Mouse (Mus musculus): ENCODE measurements around the gene Hs1bp3. TPM values are rescaled to one million over a fixed set of nuclear protein-coding genes. Genes with fewer than 3 reads are reported as not detected.

Hs1bp3 gene
- total RNA-seq, 2 experiments from 2014 or later = 10.2 to 10.4 TPM

DNA sequence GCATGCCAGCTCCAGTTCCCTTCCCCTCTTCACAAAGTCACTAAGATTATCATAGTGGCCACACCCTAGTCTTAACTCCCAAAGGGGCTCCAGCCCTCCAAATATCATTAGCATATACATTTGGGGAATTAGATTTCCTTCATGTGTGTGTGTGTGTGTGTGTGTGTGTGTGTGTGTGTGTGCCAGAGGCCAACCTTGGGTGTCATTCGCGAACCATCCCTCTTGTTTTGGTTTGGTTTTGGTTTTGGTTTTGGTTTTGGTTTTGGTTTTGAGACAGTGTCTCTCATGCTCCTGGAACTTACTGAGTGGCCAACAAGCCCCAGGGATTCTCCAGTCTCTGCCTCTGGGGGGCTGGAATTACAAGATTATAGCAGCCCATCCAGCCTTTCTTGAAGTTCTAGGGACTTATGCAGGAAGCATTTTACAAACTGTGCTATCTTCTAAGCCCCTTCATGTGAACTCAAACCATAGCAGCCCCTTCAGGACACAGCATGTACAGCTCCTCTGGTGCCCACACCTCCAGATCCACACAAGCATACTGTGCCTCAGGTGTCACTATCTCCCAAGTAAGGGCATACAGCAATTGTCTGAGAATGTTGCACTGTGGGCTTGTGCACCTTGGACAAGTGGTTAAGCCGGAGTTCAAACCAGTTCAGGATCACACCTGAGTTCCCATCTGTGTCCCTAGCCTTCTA, 46.3 kb downstream of the Hs1bp3 start:
- no peak for DNase-seq (ENCODE audit: low spot score in 2 of 2)

DNA sequence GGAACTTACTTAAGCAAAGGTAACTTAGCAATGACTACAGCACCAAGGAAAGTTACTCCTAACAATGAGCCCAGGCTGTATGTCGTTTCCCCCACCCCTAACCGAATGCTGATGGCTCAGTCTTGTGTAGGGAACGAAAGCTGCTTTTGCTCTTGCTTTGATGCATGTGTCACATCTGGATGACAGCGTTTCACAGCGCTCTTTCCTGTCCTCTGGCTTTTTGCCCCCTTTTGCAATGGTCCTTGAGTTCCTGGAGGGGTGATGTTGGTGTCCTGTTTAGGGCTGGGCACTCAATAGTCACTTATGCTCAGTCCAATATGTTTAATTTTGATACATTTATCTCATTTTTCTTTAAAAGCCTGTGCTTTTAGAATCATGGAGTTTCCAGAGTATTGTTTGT, 48.6 kb downstream of the Hs1bp3 start:
- no peak for DNase-seq (ENCODE audit: low spot score in 2 of 2)

DNA sequence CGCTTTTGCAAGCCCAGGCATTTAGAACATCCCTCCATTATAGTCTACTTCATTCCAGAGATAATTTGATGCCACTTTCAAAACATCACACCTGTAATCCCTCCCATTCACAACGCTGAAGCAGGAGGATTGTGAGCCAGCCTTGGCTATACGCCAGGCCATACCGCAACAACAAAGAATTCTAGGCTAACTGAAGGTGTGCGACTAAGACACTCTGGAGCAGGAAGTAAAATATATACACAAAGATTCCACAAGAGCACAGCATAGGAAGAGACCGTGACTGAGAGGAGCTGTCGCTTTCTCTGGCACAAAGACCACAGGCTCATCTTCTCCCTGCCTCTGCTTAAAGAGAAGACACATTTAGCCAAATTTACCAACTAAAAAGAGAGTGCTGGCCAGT, 49.2 kb downstream of the Hs1bp3 start:
- no peak for DNase-seq (ENCODE audit: low spot score in 2 of 2)

DNA sequence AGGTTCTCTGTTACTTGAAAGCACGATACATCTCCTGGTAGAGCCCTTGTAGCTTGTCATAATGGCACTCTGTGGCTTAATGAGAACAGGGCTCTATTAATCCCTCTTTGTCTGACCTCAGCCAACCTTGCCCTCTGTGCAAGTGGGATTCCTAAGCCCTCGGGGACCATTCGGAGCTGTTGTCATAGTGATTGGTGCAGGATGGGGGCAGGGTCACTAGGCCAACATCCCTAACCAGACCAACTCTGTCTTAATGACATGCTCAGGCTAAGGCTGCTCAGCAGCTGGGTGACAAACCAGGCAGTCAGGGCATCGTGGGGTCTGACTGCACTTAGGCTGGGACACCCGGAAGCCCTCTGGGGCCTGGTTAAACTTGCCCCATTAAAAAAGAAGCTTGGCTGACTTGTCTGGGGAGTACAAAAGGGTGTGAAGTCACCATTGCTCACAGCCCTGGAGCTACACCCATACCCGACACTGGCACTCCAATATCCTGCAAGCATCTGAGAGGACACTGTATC, 51.1 kb downstream of the Hs1bp3 start:
- no peak for DNase-seq (ENCODE audit: low spot score in 2 of 2)

DNA sequence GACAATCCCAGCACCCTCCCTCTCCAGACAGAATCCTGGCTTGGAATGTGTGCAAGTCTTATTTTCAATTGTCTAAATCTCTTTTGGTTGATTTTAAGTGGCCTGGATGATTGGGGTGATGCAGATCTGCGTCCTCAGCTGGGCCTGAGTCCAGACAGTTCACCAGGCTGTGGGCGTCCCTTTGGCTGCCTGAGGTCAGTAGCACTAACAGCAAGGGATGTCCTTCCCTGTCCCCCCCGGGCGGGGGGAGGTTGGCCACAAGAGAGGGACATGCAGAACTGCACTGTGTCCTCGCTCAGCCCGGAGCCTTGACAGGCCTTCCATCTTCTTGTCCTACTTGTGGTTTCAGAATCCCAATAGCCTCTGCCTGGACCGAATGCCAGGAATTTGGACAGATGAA, 52.1 kb downstream of the Hs1bp3 start:
- no peak for DNase-seq (ENCODE audit: low spot score in 2 of 2)

DNA sequence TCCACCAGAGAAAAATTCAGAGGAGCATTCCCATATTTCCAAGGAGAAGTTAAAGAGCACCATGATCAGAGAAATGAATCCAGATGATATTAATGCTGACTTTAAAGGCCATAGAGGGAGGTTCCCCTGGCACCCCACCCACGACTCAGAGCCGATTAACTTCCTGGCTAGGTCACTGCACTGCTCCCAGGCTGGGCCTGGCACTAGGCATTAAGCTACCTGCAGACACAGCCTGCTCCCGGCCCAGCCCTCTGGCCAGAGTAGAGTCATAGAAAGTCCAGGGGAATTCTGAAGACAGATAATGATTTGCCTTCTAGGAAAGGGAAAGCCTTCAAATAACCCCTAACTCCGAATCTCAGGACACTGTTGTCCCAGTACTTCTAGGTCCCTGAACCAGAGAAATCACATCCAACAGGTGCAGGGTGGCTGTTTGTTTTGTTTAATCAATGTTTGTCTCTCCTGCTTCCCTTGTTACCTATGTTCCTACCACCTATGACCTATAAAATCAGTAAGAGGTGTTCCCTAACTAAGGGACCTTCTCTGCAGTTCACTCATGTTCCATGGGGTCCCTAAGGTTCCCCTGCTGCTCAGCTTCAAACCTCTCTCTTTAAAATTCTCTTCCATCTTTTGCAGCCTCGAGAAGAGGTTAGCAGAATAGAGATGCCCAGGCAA, 52.8 kb downstream of the Hs1bp3 start:
- no peak for DNase-seq (ENCODE audit: low spot score in 2 of 2)

DNA sequence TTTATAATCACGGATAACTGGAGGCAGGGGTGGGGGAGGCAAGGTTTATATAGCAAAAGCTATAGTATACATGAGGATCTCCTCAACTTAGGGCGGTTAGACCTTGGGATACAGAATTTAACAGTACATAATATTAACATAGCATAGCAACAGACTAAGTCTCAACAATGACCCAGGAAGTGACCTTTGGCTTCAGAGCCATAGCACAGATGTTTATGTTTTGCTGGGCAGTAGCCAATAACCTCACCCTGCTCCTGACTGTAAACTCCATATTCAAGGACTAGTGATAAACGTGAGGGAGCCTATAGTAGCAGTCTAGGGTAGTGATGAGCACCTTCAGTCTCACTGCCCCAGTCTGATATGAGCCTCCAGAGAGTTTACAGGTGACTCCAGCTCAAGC, 53.5 kb downstream of the Hs1bp3 start:
- DNase-seq (ENCODE audit: low spot score in 2 of 2) = no peak

DNA sequence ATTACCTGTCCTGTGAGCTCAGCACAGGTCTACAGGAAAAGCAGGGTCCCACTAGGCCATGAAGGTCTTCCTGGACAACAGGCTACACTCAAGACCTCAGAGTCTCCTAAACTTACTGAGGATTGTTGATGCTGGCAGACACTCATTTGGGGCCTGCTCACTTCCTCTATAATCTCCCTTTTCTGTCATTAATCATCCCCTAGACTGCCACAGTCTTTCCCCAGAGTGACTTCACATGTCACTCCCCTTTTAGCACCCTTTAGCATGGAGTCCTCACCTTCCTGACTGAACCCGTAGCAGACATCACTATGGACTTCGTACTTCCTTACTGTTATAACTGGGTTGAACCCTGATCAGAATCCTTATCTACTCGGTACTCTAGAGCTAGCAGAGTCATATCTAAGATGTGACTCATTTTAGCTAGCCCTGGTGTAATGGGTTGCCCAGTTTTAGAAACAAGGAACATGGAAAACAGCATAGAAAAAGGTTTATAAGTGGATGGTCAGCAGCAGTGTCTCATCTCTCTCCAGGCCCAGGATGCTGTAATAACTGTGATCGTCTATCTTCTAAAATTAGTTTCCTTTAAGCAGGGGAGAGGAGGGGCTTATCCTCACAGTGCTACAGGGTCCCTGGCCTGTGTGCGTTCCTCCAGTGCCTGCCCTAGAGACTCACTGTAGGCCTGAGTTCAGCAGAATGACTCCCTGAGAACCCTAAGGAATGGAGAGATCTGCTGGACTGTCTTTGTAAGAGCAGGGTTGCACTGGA, 58.7 kb downstream of the Hs1bp3 start:
- DNase-seq (ENCODE audit: low spot score in 2 of 2) = no peak

DNA sequence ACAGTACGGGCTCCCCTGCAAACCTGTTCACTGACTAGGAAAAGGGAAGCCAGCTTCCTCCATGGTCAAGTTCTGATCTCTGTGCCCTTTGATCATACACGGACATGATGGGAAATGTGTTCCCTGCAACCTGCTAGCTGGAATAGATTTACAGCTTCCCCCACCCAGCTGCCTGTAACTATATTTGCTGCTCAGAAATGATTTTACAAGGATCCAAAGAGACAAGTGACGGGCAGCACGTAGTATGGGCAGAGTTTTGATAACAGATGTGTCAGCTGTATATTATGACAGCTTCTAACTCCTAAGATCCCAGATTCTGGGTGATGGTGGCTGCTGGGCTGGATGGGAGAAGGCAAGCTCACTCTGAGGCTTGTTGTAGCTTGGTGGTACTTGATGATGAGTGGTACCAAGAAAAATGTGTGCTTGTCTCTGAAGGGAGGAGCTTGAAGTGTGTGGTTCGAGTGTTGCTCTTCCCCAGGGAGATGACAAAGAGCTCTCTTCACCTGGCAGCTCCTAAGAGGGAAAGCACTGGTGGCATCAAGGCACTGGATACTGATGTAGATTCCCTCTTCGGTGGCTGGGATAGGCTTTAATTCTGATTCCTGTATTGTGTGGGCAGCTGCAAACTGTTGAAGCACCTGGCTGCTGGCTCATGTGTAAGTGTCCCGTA, 59.4 kb downstream of the Hs1bp3 start:
- DNase-seq (ENCODE audit: low spot score in 2 of 2) = no peak

DNA sequence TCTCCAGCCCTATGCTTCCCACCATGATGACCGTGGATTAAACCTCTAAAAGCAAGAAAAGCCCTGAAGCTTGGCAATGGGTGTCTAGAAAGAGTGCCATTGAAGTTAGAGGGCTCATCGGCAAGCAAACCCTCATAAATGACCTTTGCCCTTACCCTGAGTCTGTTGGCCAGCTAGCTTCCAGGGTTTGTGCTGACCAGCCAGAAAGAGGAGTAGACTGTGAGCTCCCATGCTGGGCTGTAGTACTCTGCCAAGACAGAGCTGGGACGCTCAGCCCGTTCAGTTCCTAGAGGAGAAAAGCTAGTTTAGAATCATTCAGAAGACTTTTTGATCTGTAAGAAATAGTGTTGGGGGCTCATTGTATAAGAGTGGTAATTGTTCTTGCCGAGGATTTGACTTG, 60.5 kb downstream of the Hs1bp3 start:
- DNase-seq (ENCODE audit: low spot score in 2 of 2) = no peak

DNA sequence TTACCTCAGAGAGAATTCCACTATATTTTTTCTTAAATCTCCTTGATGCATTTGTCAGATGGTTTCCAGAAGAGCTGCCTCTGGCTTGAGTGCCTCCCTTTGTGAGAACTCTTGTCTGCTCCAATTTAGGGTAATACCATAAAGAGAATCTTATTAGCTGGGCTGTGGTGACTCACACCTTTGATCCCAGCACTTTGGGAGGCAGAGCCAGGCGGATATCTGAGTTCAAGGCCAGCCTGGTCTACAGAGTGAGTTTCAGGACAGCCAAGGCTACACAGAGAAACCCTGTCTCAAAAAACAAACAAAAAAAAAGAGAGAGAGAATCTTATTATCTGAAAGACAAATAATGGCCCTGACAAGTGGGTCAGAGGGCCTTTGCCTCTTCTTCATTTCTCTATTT, 63.9 kb downstream of the Hs1bp3 start:
- DNase-seq (ENCODE audit: low spot score in 2 of 2) = no peak

DNA sequence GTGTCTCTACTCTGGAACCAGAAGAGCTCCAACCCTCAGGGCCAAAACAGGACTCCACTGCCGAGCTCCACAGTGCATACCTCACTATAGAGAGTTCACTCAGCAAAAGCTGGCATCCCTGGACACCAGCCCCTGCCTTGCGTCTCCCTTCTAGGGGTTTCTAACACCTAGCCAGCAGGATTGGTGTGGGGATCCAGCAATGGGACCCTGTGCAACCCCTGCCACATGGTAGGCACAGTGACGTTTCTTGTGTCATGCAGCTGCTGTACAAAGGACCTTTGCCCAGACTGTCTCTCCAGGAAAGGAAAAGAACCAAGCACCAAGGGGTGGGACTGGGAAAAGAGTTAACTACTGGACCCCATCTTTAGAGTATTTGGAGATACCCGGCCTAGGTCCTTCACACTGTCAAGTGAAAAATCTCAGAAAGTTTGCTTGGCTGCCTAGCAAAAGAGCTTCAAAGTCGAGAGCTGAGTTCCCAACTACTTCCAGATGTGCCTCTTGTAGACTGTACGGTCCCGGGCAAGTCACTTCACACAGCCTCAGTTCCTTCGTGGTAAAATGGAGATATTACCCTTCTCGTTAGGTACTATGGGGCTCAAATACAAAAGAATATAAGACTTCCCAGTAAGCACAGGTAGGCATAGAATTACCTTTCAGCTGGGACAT, 64.9 kb downstream of the Hs1bp3 start:
- DNase-seq (ENCODE audit: low spot score in 2 of 2) = no peak

DNA sequence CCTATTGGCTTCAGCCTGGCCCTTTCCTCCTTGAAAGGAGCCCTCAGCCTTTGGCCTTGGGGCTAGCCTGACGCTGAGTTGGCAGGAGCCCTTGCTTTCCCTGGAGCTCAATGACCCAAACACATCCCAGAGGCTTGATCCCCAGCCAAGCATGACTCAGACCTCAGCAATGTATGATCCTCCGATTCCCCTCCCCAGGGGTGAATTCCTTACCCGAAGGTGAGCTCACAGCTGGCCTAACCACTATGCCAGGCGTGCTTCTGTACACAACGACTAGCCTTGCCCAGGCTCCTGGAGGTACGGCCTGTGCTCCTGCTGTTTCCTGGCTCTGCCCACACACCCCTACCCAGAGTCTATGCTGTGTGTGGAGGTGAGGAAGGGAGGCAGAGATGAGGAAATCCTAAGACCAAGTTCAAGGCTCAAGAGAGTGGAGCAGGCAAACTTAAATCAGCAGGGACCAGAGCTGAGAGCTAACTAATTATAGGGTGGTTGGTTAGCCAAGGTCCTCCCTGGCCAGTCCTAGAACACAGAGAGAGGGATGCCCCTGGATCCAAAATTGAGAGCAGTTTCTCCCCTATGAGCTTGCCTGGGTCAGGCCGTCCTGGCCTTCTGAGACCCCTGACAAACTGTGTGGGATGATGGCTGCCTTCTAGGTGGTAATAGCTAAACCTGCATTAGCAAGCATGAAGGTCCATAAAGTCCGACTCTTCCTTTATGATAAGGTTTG, 66.7 kb downstream of the Hs1bp3 start:
- peak in 1 of 2 experiments; percentile 64 for DNase-seq (ENCODE audit: low spot score in 2 of 2)

DNA sequence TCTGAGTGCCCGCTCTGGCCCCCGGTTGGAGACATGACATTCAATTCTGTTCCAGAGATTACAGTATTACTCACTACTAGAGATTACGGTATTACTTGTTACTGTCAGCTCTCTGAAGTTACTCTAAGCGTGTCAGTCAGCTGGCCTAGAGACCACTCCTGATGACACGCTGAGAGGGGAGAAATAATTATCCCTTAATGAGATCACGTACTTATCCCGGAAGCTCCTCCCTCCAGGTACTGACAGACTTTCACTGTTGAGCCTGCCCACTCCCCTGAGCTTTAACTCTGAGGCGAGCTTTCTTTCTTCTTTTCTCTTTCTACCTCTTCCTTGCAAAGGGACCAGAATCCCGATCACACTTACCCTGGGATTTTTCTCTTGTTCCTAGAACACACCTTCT, 67.7 kb downstream of the Hs1bp3 start:
- no peak for DNase-seq (ENCODE audit: low spot score in 2 of 2)

DNA sequence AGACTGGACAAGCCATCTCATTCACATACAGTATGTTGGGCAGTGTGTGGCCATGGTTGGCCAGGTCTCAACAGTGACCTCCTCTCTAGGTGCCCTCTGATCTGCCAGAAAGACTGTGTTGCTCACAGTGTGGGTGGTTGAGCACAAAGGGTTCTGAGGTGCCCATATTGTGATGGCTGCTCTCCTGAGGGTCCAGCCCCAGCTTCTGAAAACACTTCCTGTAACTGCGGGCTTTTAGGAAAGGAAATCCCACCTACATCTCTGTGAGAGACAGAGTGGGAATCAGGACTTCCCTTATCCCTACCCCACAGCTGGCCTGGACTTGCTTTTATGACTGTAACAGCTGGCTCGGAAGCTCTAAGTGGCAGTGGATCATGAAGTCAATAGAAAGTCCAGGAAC, 68.7 kb downstream of the Hs1bp3 start:
- DNase-seq (ENCODE audit: low spot score in 2 of 2) = no peak

DNA sequence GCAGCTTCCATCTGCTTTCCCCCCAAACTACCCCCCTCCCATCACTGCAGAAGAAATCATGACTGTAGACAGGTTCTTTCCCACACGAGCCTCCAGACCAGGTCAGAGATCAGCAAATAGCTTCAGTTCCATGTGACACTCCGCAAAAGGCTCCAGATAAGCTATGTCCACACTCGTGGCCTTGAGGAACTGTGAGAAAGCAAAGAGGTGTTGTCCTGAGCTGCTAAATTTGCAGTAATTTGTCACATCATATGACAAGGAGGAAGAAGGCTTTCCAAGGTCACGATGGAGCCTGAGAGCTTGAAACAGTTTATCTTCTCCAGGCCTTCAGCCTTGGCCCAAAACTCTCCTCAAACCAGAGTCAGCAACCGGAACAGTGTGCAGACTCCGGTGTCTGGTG, 70.6 kb downstream of the Hs1bp3 start:
- no peak for DNase-seq (ENCODE audit: low spot score in 2 of 2)

DNA sequence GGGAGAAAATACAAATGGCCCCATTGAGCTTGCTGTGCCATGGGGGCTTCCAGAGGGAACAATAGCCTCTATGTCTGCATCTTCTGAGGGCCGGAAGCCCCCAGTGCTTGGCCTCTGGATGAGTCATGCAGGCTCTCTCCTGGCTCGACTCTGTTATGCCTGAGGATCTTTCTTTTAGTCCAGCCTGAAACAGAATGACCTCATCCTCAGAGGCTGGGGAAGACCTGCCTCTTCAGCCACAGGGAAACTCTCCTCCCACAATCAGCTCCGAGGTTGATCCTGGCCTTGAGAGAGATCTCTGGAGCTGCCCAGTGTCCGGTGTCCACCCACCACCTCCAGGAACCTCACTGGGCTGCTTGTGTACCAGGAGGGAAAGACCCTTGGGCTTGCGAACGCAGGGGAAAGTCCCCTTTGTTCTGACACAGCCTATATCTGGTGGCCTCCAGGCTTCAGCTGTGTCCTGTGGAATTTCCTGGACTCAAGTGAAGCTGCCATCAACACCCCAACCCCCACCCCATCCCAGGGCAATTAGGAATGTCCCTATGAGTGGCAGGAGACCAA, 73.3 kb downstream of the Hs1bp3 start:
- DNase-seq (ENCODE audit: low spot score in 2 of 2) = peak in 1 of 2 experiments; percentile 46

DNA sequence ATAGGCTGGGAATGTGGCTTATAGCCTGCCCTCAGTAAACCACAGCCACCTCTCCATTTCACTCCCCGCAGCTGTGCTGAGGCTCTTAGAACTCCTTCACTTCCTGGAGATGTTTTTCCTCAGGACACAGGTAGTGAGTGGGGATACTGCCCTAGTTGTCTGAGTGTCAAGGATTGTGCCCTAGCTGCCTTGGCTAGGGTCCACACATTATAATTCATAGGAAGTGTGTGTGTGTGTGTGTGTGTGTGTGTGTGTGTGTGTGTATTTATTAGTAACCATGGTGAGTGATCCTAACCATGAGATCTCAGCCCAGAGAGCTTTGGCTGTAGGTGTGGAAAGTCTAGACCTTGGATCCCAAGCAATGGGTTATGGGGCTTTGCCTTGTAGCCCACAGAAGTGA, 74.0 kb downstream of the Hs1bp3 start:
- no peak for DNase-seq (ENCODE audit: low spot score in 2 of 2)

DNA sequence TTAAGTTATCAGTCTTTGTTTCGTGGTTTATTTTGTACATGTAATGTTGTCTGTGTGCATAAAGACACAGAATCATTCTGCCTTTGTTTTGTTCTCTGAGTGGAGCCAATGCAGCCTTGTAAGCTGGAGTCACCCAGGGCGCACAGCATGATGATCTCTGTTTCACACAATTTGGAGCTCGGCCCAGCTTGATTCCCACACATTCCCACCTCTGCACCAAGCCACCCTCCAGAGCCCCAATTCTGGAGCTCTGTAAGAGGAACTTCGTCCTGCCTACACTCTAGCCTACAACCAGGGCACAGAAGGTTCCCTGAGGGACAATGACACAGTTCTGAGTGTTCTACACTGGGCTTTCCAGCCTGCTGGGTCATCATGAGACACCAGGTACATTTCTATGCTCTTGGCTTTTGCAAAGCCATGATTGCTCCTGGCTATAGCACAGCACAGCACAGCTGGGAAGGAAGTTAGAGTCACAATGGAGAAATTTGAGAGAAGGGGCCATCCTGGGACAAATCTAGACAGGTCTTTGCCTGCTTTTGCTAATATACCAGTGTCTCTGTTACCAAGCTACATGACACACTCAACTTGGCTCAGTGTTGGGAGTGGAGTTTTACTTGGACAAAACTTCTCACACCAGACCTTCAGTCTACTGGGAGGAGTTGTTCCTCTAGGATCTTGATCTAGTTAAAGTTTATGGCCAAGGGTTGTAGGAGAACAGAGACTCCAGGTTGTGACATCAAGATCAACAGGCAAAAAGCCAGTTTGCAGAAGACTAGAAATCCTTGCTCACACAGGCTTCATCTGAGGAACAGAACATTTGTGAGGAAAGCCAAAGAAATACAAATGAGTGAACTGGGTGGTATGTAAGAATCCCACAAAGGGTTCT, 75.5 kb downstream of the Hs1bp3 start:
- no peak for DNase-seq (ENCODE audit: low spot score in 2 of 2)
